Mouse (Mus musculus) left cerebral cortex, postnatal 25 days (tissue): ENCODE measurements around the gene Ankrd2. TPM values are rescaled to one million over a fixed set of nuclear protein-coding genes. Genes with fewer than 3 reads are reported as not detected.

Source experiments
- DNase-seq, 2 experiments: peaks; one replicate each; pipeline ENCODE4 v3.0.0; 2022; ENCODE audit warnings: low spot score in 2 of 2, mixed read lengths in 1 of 2
- intact Hi-C: fragments of 180-260 bp; cut with DNase I; formaldehyde crosslinking; loops from one replicate; pipeline ENCODE4 v1.15.1; 2025
- total RNA-seq, 2 experiments: library from RNA; stranded (reverse); gene quantifications; 2 replicates each; pipeline ENCODE4 v1.2.3; 2021

The Ankrd2 gene
- total RNA-seq, 2 experiments from 2014 or later: 0.30 TPM; not detected in 1

DNA sequence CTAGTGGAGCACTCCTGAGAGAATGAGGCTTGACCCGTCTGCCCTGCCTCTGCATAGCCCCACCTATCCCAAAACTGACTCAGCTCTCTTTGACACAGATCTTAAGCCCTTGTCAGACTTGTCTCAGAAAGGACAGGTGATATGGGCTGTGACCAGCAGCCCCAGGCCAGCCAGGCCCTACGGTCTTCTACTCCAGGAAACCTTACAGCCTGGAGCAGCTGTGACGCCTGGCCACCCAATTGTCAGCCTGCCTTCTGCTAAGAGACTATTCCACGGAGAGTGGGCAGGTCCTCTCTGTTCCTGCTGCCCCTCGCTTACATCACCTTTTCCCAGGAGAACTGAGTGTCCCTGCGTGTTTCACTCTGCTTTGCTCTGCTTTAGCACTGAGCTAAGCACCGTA, 24.7 kb upstream of the Ankrd2 start:
- intact Hi-C loops: no loop called here
- no peak for DNase-seq

DNA sequence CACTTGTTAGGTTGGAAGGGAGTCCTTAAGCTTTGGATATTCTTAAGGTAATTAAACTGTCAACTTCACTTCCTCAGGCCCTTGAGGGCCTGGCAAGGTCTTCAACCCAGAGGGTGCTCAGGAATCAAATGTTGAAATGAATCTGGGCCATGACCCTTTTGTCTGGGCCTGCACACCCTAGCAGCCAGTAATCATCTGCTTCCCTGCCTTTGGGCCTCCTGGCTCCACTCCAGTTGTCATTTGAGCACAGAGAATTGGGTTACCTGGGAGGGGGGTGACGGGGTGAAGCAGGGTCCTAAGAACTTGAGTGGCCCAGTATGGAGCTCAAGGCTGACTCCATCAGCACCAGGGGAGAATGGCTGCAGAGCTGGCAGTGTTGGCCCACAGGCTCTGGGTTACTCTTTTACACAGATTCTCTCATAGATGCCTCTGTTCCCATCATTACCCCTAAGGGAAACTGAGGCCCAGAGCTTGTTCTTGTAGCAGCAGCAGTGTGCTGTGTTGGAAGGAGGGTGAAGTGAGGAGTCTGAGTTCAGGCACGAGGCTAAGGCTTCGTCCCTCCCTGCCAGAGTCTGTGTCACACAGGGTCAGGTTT, 21.5 kb upstream of the Ankrd2 start:
- intact Hi-C loops: no loop called here
- no peak for DNase-seq

DNA sequence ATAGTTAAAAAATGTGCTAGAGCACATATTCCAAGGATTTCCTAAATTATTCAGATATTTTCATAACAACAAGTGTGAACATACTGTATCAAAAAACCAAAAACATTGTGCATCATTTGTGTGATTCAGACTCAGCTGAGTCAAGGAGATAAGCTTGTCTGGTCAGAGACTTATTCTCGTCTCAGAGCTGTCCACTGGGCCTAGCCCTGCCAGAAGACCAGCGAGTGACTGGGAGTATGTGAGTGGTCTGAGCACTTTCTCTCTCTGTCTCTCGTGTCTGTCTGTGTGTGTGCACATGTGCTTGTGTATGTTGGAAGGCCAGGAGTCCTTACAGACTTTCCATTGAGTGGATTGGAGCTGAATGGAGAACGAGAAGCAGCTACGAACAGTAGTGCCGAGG, 20.8 kb upstream of the Ankrd2 start:
- DNase-seq: no peak
- intact Hi-C loops: no loop called here

DNA sequence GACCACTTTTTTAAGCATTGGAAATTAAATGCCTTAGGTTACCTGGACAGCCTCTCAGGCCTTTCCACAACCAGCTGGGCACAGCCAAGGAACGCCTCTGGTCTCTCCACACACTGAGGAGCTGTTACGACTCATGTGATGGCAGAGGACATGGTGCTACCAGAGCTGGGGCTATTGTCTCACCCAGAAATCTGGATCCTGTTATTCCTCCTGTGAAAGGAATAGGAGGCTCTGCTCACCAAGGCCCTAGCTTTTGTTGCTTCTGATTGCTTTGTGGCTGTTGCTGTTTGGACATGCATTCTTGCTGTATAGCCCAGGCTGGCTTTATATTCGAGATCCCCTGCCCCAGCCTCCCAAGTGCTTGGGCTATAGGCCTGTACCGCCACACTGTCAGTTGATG, 19.5 kb upstream of the Ankrd2 start:
- intact Hi-C loops: loop anchor here (2.0 kb wide), 1 partner anchor 35 kb away; the partner anchor contains the start of genes Mms19 and Ubtd1
- no peak for DNase-seq

DNA sequence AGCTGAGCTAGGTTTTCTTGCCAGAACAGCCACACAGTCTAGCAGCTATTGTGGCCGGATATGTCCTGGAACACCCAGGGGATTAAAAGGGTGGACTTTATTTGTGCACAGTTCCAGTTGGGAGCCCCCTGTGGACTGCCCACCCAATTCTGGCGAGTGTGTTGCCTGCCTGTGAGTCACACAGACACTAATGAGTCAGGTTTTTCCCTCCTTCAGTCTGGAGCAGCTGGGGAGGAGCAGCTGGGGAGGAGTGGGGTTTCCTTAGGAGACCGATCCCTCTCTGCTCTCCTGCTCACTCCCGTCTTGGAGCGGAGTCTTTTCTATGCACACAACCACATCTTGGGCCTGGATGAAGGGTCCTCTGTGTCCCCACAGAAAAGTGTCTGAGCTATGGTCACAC, 19.0 kb upstream of the Ankrd2 start:
- DNase-seq: peak; percentile 22 to 80
- intact Hi-C loops: loop anchor here (2.0 kb wide), 1 partner anchor 36 kb away; the partner anchor contains the start of genes Mms19 and Ubtd1

DNA sequence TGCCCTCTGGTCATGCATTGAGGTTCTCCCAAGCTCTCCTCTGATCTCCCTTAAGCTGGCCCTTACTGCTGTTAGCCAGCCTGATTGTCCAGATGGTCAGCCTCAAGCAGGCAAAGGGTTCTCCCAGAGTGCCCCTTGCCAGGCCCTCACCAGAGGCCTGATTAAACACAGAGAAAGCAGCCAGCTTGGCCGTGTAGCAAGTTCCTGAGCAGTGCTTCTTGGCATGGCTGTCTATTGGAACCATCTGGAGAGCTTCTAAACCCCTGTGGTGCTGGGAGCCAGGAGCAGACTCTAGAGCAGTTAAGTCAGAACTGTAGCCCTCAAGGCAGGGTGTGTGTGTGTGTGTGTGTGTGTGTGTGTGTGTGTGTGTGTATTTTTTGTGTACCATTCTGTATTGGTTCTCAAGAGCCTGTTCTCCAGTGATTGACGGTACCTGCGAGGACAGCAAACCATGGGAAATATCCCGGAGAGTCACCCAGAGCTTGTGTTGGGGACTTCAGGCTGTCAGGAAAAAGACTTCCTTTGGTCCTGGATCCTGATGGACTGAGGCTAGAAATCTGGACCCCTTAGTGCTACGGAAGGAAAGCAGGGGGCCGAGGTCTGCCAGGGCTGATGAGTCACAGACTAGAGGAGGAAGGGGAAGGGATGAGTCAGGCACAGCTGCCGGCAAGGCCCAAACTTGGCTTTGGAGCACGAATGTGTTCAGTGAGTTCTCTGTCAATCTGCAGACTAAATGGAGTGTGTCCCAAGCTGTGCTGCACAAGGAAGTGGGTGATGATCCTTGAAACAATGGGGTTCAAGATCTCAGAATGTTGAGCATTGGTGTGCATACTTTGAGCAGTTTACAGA, 18.2 kb upstream of the Ankrd2 start:
- DNase-seq: peak; percentile 30 to 84
- intact Hi-C loops: loop anchor here (2.0 kb wide), 1 partner anchor 37 kb away; the partner anchor contains the start of genes Mms19 and Ubtd1

DNA sequence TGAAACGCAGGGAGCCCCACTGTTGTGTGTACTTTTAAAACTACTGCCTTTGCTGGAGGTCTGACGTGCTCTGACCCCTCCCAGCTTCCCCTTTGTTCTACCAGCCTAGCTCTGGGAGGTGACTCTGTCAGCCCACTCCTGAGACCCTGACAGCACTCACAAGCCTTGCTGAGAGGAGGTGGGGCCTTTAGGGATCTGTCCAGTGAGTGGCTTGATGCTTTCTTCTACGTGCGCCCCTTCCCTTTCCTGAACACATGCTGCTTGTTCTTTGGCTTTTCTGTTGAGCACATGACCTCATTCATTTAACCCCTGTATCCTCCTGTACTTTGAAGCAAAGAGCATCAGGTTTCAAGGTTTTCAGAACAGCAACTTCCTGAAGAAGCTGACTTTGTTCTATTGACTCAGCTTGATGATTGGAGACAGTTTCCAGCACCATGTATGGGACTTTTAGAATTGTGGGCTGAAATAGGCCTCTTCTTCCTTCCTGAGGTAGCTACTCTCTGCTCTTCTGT, 16.7 kb upstream of the Ankrd2 start:
- DNase-seq: no peak
- intact Hi-C loops: no loop called here

DNA sequence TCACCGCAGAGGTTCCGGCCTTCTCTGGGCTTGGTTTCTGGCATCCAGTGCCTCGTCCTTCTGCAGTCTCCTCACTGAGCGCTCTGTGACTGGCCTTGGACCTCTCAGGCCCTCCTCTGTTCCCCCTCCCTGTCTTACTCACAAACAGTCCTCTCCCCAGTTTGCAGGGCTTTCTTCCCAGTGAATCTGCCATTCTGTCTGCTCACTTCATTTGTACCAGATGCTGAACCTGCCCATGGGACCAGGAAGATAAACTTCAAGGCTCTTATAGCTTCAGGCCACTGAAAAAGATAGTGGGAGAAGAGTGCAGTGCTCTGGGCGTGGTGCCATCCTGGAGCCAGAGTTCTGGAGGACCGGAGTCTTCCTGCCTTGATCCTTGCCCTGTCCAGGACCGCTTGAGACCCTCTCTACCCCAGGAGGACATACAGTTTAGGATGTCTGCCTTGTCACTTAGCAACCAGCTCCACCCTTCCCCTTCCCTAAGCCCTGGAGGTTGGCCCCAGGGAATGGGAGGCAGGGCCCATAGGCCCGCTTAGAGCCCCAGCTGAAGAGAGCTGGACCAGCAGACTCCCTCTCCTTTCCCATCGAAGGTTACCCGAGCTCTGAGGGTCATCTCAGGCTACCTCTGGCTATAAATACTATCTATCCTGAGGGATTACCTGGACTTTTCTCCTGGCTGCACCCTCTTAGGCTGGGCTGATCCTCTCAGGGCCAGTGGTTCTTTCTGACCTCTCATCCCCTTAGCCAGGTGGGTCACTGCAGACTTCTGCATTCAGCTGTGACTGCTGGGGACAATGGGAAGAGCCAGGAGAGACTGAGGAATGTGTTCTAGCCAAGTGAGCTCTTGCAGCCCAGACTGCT, 13.9 kb upstream of the Ankrd2 start:
- intact Hi-C loops: loop anchor here (5.0 kb wide), 1 partner anchor 125 kb away; the partner anchor contains the start of gene Rrp12
- no peak for DNase-seq

DNA sequence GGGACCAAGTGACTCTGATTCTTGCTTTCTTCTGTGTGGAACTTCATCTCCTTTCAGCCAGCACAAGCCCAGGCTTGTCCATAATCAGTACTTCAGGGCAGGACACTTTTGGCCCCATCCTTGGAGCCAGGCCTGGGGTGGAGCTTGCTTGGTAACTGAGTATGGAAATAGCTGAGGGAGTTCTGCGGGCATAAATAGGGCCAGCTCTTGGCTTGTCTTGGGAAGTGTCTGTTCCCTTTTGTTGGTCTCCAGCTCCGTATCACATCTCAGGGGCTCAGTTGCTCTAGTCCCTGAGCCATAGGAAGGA, 13.3 kb upstream of the Ankrd2 start:
- intact Hi-C loops: loop anchor here (5.0 kb wide), 1 partner anchor 125 kb away; the partner anchor contains the start of gene Rrp12

DNA sequence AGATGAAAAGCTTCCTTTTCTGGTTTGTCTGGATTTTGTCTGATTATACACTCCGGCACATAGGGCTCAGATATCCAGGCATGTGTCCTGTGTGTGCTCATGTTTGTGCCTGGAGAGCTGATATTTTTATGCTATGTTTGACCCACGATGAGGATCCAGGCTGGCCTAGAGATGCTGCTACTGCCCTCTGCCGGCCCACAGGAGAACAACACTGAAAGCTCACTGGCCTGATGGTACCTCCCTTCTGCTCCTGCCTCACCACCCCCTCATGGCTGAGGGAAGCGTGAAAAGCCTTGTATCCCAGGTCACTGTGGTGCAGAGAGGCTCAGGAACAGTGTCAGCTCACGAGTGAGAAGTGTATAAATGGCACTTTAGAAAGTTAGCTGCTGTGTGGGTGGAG, 9.6 kb upstream of the Ankrd2 start:
- DNase-seq: peak; percentile 83 to 86
- intact Hi-C loops: loop anchor here (1.0 kb wide), 1 partner anchor 44 kb away; no protein-coding TSS in a partner anchor

More for the DNA sequence above, 13.3 kb upstream of the Ankrd2 start:
- no peak for DNase-seq

DNA sequence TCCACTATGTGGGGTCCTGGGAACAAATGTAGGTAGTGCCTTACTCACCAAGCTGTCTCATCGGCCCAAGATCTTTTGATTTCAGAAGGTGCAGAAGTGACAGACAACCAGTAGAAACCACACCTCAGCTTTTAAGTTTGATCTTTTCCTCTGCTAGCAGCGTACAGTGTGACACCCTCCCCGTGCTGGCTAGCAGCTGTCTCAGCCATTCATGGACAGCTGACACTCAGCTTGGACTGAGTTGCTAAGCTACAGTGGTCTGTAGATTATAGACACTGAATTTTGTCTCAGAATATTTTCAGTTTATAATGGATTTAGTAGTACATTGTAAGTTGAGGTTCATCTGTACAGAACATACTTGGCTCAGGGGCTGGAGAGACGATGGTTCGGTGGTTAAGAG, 4.7 kb upstream of the Ankrd2 start:
- no peak for DNase-seq
- intact Hi-C loops: loop anchor here (5.0 kb wide), 1 partner anchor 99 kb away; the partner anchor contains the start of genes Exosc1 and Zdhhc16

DNA sequence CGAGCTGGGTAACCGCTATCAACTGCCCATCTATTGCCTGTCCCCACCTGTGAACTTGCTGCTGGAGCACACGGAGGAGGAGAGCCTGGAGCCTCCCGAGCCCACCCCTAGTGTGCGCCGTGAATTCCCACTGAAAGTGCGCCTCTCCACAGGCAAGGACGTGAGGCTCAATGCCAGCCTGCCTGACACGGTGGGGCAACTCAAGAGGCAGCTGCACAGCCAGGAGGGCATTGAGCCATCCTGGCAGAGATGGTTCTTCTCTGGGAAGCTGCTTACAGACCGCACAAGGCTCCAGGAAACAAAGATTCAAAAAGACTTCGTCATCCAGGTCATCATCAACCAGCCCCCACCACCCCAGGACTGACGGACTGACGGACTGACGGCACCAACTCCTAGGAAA, 2.2 kb upstream of the Ankrd2 start:
- intact Hi-C loops: loop anchor here (5.0 kb wide), 1 partner anchor 101 kb away; the partner anchor contains the start of genes Exosc1 and Zdhhc16
- DNase-seq: no peak

DNA sequence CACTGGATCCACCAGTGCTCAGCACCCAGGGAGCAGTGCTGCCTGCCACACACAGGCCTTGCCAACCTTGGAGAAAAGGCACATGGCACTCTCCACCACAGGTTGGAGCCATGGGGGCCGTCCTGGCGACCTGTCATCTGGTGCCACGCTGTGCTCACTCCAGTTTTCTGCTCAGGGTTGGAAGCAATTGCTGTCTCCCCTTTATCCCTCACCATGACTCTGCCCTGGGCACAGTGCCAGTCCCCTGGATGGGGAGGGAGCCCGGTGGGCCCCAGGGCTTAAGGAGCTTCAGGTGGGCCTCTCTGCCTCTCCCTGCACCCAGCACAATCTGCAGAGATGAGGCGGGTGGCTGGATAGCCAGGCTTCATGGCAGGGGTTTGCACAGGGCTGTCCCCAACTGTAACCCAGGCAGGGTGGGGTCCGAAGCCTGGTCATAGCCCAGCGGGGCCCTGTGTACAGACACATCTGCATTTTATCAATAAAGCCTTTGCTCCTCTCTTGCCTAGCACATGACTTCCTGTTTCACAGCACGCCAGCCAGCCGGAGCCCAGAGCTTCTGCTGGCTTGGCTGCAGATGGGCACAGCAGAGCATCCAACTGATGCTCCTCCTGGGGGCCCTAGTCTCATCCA, 1.5 kb upstream of the Ankrd2 start:
- DNase-seq: no peak
- intact Hi-C loops: loop anchor here (5.0 kb wide), 1 partner anchor 102 kb away; the partner anchor contains the start of genes Exosc1 and Zdhhc16

DNA sequence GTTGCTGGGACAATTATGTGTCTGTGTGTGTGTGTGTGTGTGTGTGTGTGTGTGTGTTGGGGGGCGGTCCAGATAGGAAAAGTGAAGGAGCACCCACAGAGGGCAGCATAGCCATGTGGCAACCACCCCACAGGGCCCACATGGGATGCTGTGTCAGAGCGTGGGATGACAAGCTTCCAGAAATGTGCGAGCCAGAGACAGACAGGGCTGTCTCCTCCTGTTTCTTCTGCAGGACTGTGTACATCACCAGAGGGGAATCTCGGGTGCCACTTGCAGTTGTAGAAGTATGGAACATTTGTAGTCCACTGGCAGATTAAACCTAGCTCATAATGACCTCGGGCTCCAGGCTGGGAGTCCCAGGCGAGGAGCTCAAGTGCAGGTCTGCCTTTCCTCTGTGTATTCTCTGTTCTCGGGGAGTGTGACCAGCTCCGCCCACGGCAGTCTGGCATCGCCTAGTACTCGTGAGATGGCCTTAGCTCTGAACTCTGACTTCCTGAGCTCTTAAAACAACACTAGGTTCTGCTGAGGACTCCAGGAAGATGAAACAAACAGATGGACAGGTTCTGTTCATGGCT, 832 bp upstream of the Ankrd2 start:
- intact Hi-C loops: loop anchor here (1.0 to 5.0 kb wide), 4 partner anchors 34 to 132 kb away; partner anchors contain the start of genes Exosc1 and Zdhhc16
- peak in 1 of 2 experiments; percentile 32 for DNase-seq

DNA sequence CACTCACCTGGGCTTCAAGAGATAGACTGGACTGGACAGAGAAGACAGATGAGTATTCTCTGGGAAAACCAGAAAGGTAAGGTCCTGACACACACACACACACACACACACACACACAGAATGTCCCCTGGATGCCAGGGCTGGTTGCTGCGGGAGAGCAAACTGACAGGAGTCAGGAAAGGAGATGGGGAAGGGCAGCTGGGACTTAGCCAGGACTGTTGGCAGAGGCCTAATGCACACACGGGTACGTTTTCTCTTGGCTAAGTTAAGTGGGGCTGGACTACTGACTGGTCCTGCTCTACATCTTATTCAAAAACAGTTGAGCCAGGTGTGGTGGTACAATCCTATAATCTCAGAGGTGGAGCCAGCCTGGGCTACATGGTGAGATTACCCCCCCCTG, 557 bp downstream of the Ankrd2 start:
- DNase-seq: no peak
- intact Hi-C loops: loop anchor here (5.0 kb wide), 2 partner anchors 116 to 131 kb away; no protein-coding TSS in a partner anchor

DNA sequence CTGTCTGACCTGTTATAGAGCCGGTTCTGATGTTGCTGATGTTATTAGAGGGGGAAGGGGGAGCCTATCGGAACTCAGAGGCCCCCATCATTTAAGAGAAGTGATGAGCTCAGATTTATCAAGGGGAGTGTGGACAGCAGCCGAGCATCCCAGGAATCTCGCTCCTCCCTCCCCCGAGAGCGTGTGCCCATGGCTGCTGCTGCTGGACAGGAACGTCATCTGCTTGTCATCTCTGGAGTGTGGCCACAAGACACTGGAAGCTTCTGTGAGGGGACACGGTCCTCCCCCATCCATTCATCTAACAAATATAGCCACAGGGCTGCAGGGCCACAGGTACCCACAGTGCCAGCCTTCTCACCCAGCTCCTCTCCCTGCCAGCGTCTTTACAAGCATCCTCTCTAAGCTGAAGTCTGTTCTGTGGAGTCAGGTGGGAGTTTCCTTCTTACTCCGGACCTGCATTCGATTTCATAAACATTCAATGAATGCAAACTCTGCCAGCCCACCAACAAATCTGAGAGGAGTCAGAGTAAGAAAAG, 1.4 kb downstream of the Ankrd2 start:
- no peak for DNase-seq
- intact Hi-C loops: loop anchor here (5.0 kb wide), 2 partner anchors 115 to 130 kb away; no protein-coding TSS in a partner anchor

DNA sequence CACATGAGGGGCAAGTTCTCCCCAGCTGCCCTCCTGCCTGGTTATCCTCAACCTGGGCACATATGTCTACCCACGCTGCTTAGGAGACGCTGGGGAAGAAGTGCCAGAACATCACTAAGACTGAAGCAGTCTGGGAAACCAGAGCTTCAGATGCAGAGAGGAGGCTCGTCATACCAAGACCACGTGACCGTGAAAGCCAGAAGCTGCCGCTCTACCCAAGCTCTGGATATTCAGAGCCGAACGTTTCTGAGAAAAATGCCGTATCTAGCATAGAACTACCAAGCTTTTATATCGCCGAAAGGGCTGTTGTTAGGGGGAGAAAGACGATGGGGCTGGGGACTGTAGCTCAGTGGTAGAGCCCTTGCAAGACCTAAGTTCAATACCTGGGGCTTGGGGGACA, 2.5 kb downstream of the Ankrd2 start:
- no peak for DNase-seq

DNA sequence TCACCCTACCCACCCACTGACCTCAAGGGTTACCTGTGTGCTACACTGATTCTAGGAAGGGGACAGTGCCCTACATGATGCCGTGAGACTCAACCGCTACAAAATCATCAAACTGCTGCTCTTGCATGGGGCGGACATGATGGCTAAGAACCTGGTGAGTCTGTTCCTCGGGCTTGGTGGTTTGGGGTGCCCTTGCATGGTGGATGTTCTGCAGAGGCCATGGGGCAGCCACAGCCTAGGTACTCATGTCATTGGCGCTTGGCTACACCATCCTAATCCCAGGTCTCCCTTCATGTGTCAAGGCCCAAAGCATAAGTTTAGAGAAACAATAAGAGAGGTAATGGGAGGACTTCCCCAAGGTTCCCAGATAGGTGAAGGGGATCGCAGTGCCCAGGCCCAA, 8.2 kb downstream of the Ankrd2 start:
- intact Hi-C loops: no loop called here
- DNase-seq: no peak

More for the DNA sequence above, 2.5 kb downstream of the Ankrd2 start:
- intact Hi-C loops: loop anchor here (5.0 kb wide), 2 partner anchors 114 to 129 kb away; no protein-coding TSS in a partner anchor
